Mouse (Mus musculus): ENCODE measurements at regions not wholly inside any gene's neighbourhood (a gene's known extent, or its start where the extent isn't known, plus 50 kb on each side); places are given as distances from the start of the nearest gene placed in this dataset.

DNA sequence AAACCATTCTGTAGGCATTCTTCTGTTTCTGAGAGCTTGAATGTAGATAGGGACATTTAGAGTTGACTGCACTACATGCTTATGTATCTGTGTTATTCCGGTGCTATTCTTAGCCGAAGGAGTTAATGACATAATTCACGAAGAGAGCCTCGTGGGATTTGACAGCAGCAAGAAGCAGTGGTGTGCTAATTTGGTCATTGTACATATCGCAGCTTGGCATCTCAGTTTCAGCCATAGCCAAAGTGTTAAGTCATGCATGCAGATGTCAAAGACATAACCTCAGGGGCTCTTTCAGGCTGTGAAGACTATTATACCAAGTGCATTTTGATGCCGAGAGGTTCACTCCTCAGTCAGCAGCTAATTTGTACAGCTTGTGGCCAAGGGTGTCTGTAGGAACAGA, 125.1 kb upstream of the Itga1 start:
- WGBS = 81% methylated on average over 6 of the region's 6 CpGs
- ATAC-seq (ENCODE audit: insufficient number of reproducible peaks, insufficient read depth, low FRiP score, low TSS enrichment, low read depth) = no peak
- Histone ChIP-seq H3K4me1 (replicated peaks) (no peaks in the 10 kb centered on the region), H3K4me3 (replicated peaks) (no peak overlapping the region), H3K36me3 (no peaks in the 10 kb centered on the region), H3K9me3 (no peaks in the 10 kb centered on the region), H3K27me3 (no peaks in the 10 kb centered on the region), H3K4me2 (no peak overlapping the region), H3K9ac (replicated peaks) (no peak overlapping the region), H3K27ac (no peak overlapping the region)

DNA sequence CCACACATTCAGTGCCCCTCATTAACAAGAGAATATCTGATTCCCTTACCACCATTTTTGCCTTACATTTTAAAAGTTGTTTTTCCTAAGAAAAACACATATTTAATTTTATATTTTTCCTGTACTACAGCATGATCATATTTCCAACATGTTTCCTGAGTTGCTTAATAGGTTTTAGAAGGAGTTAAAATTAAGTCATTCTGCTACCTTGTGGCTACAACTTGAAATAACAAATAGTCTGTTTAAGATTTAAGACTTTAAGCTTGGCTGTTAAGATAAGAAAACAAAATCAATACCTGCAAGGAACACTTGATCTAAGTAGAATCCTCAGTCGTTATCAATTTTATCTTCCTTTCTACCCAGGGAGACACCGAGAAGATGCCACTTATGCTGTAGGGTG, 117.9 kb upstream of the Itga1 start:
- Histone ChIP-seq H3K9me3 (no peaks in the 10 kb centered on the region), H3K4me1 (replicated peaks) (no peaks in the 10 kb centered on the region; the same call in none of the 2 replicates), H3K4me2 (no peak overlapping the region), H3K27ac (no peak overlapping the region), H3K27me3 (no peaks in the 10 kb centered on the region), H3K9ac (replicated peaks) (no peak overlapping the region), H3K4me3 (replicated peaks) (no peak overlapping the region), H3K36me3 (no peaks in the 10 kb centered on the region)
- no peak for ATAC-seq (ENCODE audit: insufficient number of reproducible peaks, insufficient read depth, low FRiP score, low TSS enrichment, low read depth)
- 52% methylated on average over 2 of the region's 2 CpGs for WGBS

DNA sequence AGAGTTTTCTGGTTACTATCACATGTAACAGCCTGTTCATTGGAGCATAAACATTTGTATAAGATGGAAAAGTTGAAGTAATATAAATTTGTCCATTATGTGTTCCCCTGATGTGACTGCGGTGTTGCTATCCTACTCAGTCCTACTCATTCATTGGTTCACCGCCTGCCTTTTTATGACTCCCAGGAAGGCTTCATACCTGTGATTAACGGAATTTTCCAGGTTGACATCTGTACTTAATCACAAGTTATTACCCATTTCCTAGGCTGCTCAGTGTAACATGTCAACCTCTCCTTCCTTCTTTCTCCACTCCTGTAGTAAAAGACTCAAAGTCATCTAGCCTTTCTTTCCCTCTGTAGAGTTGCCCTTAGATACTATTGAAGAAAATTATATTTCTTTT, 109.5 kb upstream of the Itga1 start:
- WGBS = 22% methylated on average over 3 of the region's 3 CpGs
- Histone ChIP-seq H3K4me3 (replicated peaks) (no peak overlapping the region), H3K9ac (replicated peaks) (no peak overlapping the region), H3K27me3 (no peaks in the 10 kb centered on the region), H3K4me1 (replicated peaks) (peaks cover 14% of the 10 kb centered on the region; the same call in 1 of the 2 replicates), H3K27ac (no peak overlapping the region), H3K36me3 (no peaks in the 10 kb centered on the region), H3K4me2 (no peak overlapping the region), H3K9me3 (no peaks in the 10 kb centered on the region)
- peak; percentile 87 for ATAC-seq (ENCODE audit: insufficient number of reproducible peaks, insufficient read depth, low FRiP score, low TSS enrichment, low read depth)

DNA sequence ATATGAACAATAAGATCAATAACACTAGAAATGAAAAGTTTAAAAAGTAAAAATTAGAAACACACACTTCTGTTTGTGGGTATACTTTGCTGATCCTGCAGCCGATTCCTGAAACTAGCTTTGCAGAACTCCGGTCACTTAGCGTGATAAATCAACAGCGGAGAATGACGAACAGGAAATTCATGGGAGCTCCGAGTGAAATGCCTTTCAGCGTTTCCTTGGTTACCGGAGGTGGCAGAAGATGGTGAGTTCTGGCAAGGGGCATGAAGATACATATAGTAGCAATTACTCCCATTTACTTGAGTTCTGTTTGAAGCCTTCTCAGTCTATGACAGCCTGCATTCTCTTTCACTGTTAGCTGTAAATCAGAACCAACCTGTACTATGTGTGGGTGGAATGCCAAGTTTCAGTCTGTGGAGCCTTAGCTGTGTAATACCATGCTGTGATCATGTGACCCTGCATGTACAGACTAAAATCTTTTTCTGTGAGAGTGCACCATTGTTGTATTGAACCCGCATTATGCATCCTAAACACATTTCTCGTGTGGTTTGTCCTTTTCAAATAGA, 109.0 kb upstream of the Itga1 start:
- H3K4me3 ChIP-seq (replicated peaks) = no peak overlapping the region
- 0 out of 2 replicates have a peak overlapping the region, but pooled peaks have one; percentile 50 for H3K27ac ChIP-seq
- H3K4me1 ChIP-seq (replicated peaks) = peaks cover 14% of the 10 kb centered on the region; the same call in 1 of the 2 replicates
- peak overlapping the region; percentile 23; the same call in 1 of the 2 replicates for H3K4me2 ChIP-seq
- H3K9ac ChIP-seq (replicated peaks) = no peak overlapping the region
- peak; percentile 63; the same call in 1 of the 2 replicates for ATAC-seq (ENCODE audit: insufficient number of reproducible peaks, insufficient read depth, low FRiP score, low TSS enrichment, low read depth)
- no peaks in the 10 kb centered on the region for H3K27me3 ChIP-seq
- no peaks in the 10 kb centered on the region for H3K9me3 ChIP-seq
- 49% methylated on average over 10 of the region's 10 CpGs for WGBS
- no peaks in the 10 kb centered on the region for H3K36me3 ChIP-seq

DNA sequence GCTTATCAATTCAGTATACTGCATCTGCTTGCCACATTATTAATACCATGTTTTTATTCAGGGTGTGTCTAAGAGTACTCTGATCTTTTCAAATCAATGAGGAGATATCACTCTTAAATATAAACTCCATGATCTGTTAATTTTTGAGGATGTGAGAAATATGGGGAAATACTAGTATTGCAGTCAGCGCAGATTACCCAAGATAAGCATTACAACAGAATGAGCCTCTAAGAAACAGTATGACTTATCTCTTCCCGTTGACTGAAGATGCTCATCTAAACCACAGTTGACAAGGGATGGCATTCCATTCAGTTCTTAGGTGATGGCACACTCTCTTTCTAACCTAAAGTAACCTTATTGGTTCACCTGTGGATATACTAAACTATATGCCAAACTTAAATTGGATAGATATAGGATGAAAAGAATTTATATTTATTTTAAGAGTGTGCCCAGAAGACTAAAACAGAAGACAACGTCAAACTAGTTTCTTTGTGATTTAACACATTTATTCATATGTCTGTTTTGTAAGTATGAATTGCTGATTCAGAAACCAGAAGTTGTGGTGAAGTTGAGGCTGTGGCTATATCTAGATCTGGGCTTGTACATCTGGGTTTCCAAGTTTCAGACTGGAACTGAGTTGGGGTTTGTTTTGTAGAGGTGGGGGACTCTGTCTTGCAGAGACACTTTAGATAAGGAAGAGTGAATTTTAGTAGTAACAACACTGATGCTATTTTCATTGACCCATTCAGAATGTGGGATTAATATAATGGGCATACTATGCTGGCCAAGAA, 107.8 kb upstream of the Itga1 start:
- no peaks in the 10 kb centered on the region for H3K27me3 ChIP-seq
- H3K4me1 ChIP-seq (replicated peaks) = peaks cover 14% of the 10 kb centered on the region; the same call in 1 of the 2 replicates
- H3K9ac ChIP-seq (replicated peaks) = no peak overlapping the region
- H3K27ac ChIP-seq = no peak overlapping the region
- no peak overlapping the region for H3K4me3 ChIP-seq (replicated peaks)
- WGBS = 90% methylated on average over 3 of the region's 3 CpGs
- no peak overlapping the region for H3K4me2 ChIP-seq
- no peak for ATAC-seq (ENCODE audit: insufficient number of reproducible peaks, insufficient read depth, low FRiP score, low TSS enrichment, low read depth)
- no peaks in the 10 kb centered on the region for H3K9me3 ChIP-seq
- no peaks in the 10 kb centered on the region for H3K36me3 ChIP-seq

DNA sequence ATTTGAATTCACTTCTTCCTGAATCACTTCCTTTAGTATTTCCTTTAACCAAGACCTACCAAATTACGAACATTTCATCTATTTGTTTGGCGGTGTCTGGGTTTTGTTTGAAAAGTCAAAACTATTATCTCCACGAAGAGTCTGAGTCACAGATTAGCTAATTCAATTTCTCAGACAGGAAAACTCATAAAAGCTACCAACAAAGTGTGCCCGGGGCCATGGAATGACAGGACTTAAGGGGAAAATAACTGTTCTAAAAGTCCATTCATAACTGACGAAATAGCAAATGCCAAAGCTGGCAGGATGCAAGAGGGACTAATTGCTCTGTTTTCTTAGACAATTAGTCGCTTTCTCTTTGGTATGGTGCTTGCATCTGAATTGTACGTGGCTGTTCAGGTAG, 105.0 kb upstream of the Itga1 start:
- Histone ChIP-seq H3K4me2 (no peak overlapping the region), H3K4me1 (replicated peaks) (peaks cover 13% of the 10 kb centered on the region; the same call in 1 of the 2 replicates), H3K4me3 (replicated peaks) (no peak overlapping the region), H3K9me3 (no peaks in the 10 kb centered on the region), H3K27me3 (no peaks in the 10 kb centered on the region), H3K9ac (replicated peaks) (no peak overlapping the region), H3K27ac (no peak overlapping the region), H3K36me3 (no peaks in the 10 kb centered on the region)
- 74% methylated on average over 7 of the region's 7 CpGs for WGBS
- ATAC-seq (ENCODE audit: insufficient number of reproducible peaks, insufficient read depth, low FRiP score, low TSS enrichment, low read depth) = no peak

DNA sequence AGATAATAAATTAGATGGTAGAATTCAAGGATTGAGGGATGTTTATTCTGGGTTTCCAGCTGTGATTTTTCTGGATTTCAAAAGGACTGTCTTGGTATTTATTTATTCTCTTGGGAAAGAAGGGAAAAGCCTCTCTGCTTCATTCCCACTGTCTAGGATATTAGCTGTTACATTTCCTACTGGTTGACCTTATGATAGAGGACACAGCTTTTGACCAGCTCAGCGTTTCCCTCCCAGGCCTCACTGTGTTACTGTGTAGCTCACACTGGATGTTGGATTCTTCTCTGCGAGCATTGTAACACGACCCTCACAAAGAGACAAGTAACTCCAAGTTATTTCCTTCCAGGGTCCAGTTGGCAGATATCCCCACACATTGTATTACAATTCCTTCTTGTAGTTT, 97.4 kb upstream of the Itga1 start:
- Histone ChIP-seq H3K4me3 (replicated peaks) (no peak overlapping the region), H3K27me3 (no peaks in the 10 kb centered on the region), H3K27ac (no peak overlapping the region), H3K36me3 (no peaks in the 10 kb centered on the region), H3K4me2 (no peak overlapping the region), H3K4me1 (replicated peaks) (no peaks in the 10 kb centered on the region), H3K9me3 (no peaks in the 10 kb centered on the region), H3K9ac (replicated peaks) (no peak overlapping the region)
- no peak for ATAC-seq (ENCODE audit: insufficient number of reproducible peaks, insufficient read depth, low FRiP score, low TSS enrichment, low read depth)
- 57% methylated on average over 3 of the region's 3 CpGs for WGBS

DNA sequence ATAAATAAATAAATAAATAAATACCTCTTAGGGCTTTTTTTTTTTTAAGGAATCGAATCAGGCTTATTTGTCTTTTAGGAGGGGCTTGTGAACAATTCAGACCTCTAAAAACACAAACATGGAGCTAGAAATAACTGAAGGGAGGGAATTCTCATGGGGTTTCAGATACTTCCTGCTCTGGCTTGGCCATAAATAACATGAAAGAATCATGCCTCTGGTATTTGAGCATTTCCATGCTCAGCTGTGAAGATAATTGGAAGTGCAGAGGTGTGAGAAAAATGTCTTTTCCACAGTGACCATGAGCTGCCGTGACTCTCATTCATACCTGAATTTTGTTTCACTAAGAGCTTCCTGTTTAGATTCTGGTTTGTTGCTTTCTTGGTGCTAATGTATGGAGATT, 86.3 kb upstream of the Itga1 start:
- ATAC-seq (ENCODE audit: insufficient number of reproducible peaks, insufficient read depth, low FRiP score, low TSS enrichment, low read depth) = no peak
- no peak overlapping the region for H3K4me3 ChIP-seq (replicated peaks)
- H3K9me3 ChIP-seq = no peaks in the 10 kb centered on the region
- H3K4me2 ChIP-seq = no peak overlapping the region
- WGBS = 61% methylated on average over 2 of the region's 2 CpGs
- no peak overlapping the region for H3K27ac ChIP-seq
- no peaks in the 10 kb centered on the region for H3K27me3 ChIP-seq
- H3K36me3 ChIP-seq = no peaks in the 10 kb centered on the region
- H3K4me1 ChIP-seq (replicated peaks) = no peaks in the 10 kb centered on the region
- no peak overlapping the region for H3K9ac ChIP-seq (replicated peaks)

DNA sequence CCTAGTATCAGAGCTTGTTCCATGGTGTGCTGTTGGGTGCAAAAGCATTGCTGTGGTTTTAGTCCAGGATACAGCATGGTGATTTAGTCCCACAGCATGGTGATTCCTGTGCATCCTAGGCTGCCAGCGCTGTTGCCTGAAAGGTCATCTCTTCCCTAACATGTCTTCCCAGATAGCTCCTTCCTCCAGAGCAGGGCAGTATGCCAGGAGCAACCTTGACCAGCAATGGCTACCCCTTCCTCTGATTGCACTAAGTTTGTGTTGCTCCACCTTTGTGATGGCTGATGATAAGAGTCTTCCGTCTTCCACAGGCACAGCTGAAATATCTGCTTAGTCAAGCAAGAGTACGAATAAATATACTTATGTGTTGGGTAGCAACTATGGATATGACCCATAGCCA, 85.6 kb upstream of the Itga1 start:
- H3K27me3 ChIP-seq = no peaks in the 10 kb centered on the region
- H3K36me3 ChIP-seq = no peaks in the 10 kb centered on the region
- H3K9ac ChIP-seq (replicated peaks) = no peak overlapping the region
- no peaks in the 10 kb centered on the region for H3K9me3 ChIP-seq
- 90% methylated on average over 3 of the region's 3 CpGs for WGBS
- H3K4me3 ChIP-seq (replicated peaks) = no peak overlapping the region
- no peak overlapping the region for H3K27ac ChIP-seq
- H3K4me2 ChIP-seq = no peak overlapping the region
- no peak for ATAC-seq (ENCODE audit: insufficient number of reproducible peaks, insufficient read depth, low FRiP score, low TSS enrichment, low read depth)
- no peaks in the 10 kb centered on the region for H3K4me1 ChIP-seq (replicated peaks)

DNA sequence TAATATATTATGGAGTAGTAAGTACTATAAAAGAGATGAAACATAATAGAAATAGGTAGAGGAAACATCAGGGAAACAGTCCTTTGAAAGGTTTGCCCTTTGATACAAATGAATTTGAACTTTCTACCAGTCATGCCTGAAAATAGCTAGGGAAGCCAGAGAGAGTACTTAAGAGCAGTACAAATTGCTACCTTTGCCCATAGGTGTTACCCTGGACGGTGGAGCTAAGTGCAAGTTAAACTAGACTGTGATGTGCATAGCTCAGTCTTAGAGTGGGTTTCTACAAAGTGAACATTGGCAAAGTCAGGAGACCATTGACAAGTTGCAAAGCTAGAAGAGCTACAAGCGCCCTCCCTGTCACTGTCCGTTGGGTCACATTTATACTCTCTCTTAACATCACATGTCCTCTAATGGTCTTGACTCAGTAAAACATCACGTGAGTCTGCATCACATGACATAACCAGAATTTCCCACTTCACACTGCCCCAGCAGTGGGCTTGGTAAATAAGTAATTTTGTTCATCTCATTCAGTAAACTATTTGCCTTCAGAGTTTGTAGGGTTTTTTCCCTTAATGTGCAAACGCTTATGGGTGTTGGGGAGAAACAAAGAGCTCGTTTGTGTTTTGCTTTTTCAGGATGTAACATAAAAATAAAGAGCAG, 80.6 kb upstream of the Itga1 start:
- Histone ChIP-seq H3K36me3 (no peaks in the 10 kb centered on the region), H3K9me3 (no peaks in the 10 kb centered on the region), H3K4me3 (replicated peaks) (no peak overlapping the region), H3K4me2 (no peak overlapping the region), H3K27ac (no peak overlapping the region), H3K9ac (replicated peaks) (no peak overlapping the region), H3K27me3 (no peaks in the 10 kb centered on the region), H3K4me1 (replicated peaks) (no peaks in the 10 kb centered on the region)
- ATAC-seq (ENCODE audit: insufficient number of reproducible peaks, insufficient read depth, low FRiP score, low TSS enrichment, low read depth) = no peak
- WGBS = 78% methylated on average over 6 of the region's 6 CpGs

DNA sequence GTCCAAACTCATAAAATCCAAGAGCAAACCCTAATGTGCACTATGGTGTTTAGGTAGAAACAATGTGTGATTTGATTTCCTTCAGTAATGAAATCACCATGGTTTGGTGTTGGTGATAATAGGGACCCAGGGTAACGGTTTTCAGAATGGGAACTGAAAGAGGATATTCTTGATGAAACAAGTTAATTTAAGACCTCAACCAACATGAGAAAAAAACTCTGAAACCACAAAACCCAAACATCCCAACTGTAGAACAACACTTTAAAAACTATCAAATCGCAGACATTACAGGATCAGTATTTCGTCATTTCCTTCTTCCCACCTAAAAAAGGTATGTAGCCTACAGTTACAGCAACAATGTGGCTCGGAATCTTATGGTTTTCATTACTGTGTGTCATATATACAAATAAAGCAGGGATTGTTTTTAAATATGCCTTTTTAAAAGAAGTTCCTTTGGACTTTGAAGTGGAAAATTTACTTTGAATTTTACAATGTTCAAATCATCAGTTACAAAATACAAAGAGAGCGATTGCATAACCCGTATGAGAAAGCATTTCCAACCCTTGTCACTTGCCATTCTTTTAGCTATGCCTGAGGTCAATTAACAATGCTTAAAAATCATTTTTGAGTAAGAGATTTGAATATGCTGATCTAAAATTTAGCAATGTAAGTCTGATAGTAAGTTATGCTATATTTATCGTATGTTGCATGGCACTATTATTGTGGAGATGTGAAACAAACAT, 76.6 kb upstream of the Itga1 start:
- Histone ChIP-seq H3K9me3 (no peaks in the 10 kb centered on the region), H3K4me1 (replicated peaks) (no peaks in the 10 kb centered on the region), H3K9ac (replicated peaks) (no peak overlapping the region), H3K27me3 (no peaks in the 10 kb centered on the region), H3K27ac (no peak overlapping the region), H3K4me2 (no peak overlapping the region), H3K36me3 (no peaks in the 10 kb centered on the region), H3K4me3 (replicated peaks) (no peak overlapping the region)
- 86% methylated on average over 7 of the region's 7 CpGs for WGBS
- no peak for ATAC-seq (ENCODE audit: insufficient number of reproducible peaks, insufficient read depth, low FRiP score, low TSS enrichment, low read depth)

Data from limb, embryonic 12.5 days (tissue).